Mouse (Mus musculus): ENCODE results near the gene Rbm33. TPM values are rescaled to one million over a fixed set of nuclear protein-coding genes. Genes with fewer than 3 reads are reported as not detected.

Rbm33 gene
- total and polyA plus RNA-seq, 2 experiments from 2014 or later, result 14.9 to 46.8 TPM

GRCm38 (mm10) chr5:28291118-28291850 lies 25.6 kb upstream of the Rbm33 start:
- no peak overlapping the region for H3K4me3 ChIP-seq (ENCODE audit: low read length)
- no peak overlapping the region for H3K27ac ChIP-seq
- H3K27me3 ChIP-seq (ENCODE audit: insufficient read depth, low read length), result no peaks in the 10 kb centered on the region
- H3K9me3 ChIP-seq (ENCODE audit: low read length), result no peaks in the 10 kb centered on the region
- no peak overlapping the region for H3K9ac ChIP-seq (replicated peaks; ENCODE audit: low read length)
- TF ChIP-seq CTCF (IDR thresholded peaks at IDR 0.05; ENCODE audit: low read depth), result no peak
- DNase-seq (ENCODE audit: low spot score) (no peak), ATAC-seq (no peak)
- no peaks in the 10 kb centered on the region for H3K4me1 ChIP-seq (ENCODE audit: insufficient read depth, low read length)
- no peaks in the 10 kb centered on the region for H3K36me3 ChIP-seq (ENCODE audit: insufficient read depth, low read length)
- no peak overlapping the region for H3K4me2 ChIP-seq (ENCODE audit: low read depth, low read length)
- 87% methylated on average over 5 of the region's 5 CpGs for WGBS

GRCm38 (mm10) chr5:28292281-28292680 lies 24.6 kb upstream of the Rbm33 start:
- no peak for DNase-seq (ENCODE audit: low spot score)
- Histone ChIP-seq H3K9ac (replicated peaks; ENCODE audit: low read length) (no peak overlapping the region), H3K36me3 (ENCODE audit: insufficient read depth, low read length) (no peaks in the 10 kb centered on the region), H3K27ac (no peak overlapping the region), H3K4me2 (ENCODE audit: low read depth, low read length) (no peak overlapping the region), H3K4me3 (ENCODE audit: low read length) (no peak overlapping the region), H3K27me3 (ENCODE audit: insufficient read depth, low read length) (no peaks in the 10 kb centered on the region), H3K9me3 (ENCODE audit: low read length) (no peaks in the 10 kb centered on the region), H3K4me1 (ENCODE audit: insufficient read depth, low read length) (no peaks in the 10 kb centered on the region)
- WGBS, result 38% methylated on average over 3 of the region's 3 CpGs
- no peak for ATAC-seq
- TF ChIP-seq CTCF (IDR thresholded peaks at IDR 0.05; ENCODE audit: low read depth), result no peak

GRCm38 (mm10) chr5:28293990-28294389 lies 22.9 kb upstream of the Rbm33 start:
- H3K27ac ChIP-seq, result no peak overlapping the region
- H3K4me2 ChIP-seq (ENCODE audit: low read depth, low read length), result no peak overlapping the region
- ATAC-seq (no peak), DNase-seq (ENCODE audit: low spot score) (peak; percentile 84)
- H3K27me3 ChIP-seq (ENCODE audit: insufficient read depth, low read length), result no peaks in the 10 kb centered on the region
- H3K9me3 ChIP-seq (ENCODE audit: low read length), result no peaks in the 10 kb centered on the region
- 5% methylated on average over 6 of the region's 6 CpGs for WGBS
- no peak overlapping the region for H3K4me3 ChIP-seq (ENCODE audit: low read length)
- no peaks in the 10 kb centered on the region for H3K4me1 ChIP-seq (ENCODE audit: insufficient read depth, low read length)
- TF ChIP-seq CTCF (IDR thresholded peaks at IDR 0.05; ENCODE audit: low read depth), result peak; percentile 99
- H3K9ac ChIP-seq (replicated peaks; ENCODE audit: low read length), result no peak overlapping the region
- no peaks in the 10 kb centered on the region for H3K36me3 ChIP-seq (ENCODE audit: insufficient read depth, low read length)

GRCm38 (mm10) chr5:28298161-28298560 lies 18.8 kb upstream of the Rbm33 start:
- no peak for TF ChIP-seq CTCF (IDR thresholded peaks at IDR 0.05; ENCODE audit: low read depth)
- Histone ChIP-seq H3K4me2 (ENCODE audit: low read depth, low read length) (no peak overlapping the region), H3K36me3 (ENCODE audit: insufficient read depth, low read length) (no peaks in the 10 kb centered on the region), H3K27me3 (ENCODE audit: insufficient read depth, low read length) (no peaks in the 10 kb centered on the region), H3K9ac (replicated peaks; ENCODE audit: low read length) (no peak overlapping the region), H3K4me1 (ENCODE audit: insufficient read depth, low read length) (no peaks in the 10 kb centered on the region), H3K9me3 (ENCODE audit: low read length) (no peaks in the 10 kb centered on the region), H3K4me3 (ENCODE audit: low read length) (no peak overlapping the region), H3K27ac (no peak overlapping the region)
- DNase-seq (ENCODE audit: low spot score) (no peak), ATAC-seq (no peak)
- 81% methylated on average over 5 of the region's 5 CpGs for WGBS

- H3K4me2 ChIP-seq (ENCODE audit: low read depth, low read length), result no peak overlapping the region
- DNase-seq (ENCODE audit: low spot score), result no peak
- H3K9ac ChIP-seq (replicated peaks; ENCODE audit: low read length), result no peak overlapping the region
- no peak overlapping the region for H3K27ac ChIP-seq
- no peaks in the 10 kb centered on the region for H3K36me3 ChIP-seq (ENCODE audit: insufficient read depth, low read length)
- H3K4me1 ChIP-seq (ENCODE audit: insufficient read depth, low read length), result no peaks in the 10 kb centered on the region
- ATAC-seq, result no peak
- H3K27me3 ChIP-seq (ENCODE audit: insufficient read depth, low read length), result no peaks in the 10 kb centered on the region
- H3K4me3 ChIP-seq (ENCODE audit: low read length), result no peak overlapping the region
- no peak for TF ChIP-seq CTCF (IDR thresholded peaks at IDR 0.05; ENCODE audit: low read depth)
- WGBS, result 58% methylated on average over 3 of the region's 3 CpGs
- H3K9me3 ChIP-seq (ENCODE audit: low read length), result no peaks in the 10 kb centered on the region
These were observed 18.2 kb upstream of the Rbm33 start for GRCm38 (mm10) chr5:28298693-28299092.

- H3K36me3 ChIP-seq (ENCODE audit: insufficient read depth, low read length), result no peaks in the 10 kb centered on the region
- ATAC-seq, result no peak
- no peak overlapping the region for H3K27ac ChIP-seq
- H3K9ac ChIP-seq (replicated peaks; ENCODE audit: low read length), result no peak overlapping the region
- no peaks in the 10 kb centered on the region for H3K9me3 ChIP-seq (ENCODE audit: low read length)
- no peak overlapping the region for H3K4me3 ChIP-seq (ENCODE audit: low read length)
- no peak for DNase-seq (ENCODE audit: low spot score)
- WGBS, result 81% methylated on average over 6 of the region's 6 CpGs
- no peak for TF ChIP-seq CTCF (IDR thresholded peaks at IDR 0.05; ENCODE audit: low read depth)
- no peaks in the 10 kb centered on the region for H3K27me3 ChIP-seq (ENCODE audit: insufficient read depth, low read length)
- no peak overlapping the region for H3K4me2 ChIP-seq (ENCODE audit: low read depth, low read length)
- no peaks in the 10 kb centered on the region for H3K4me1 ChIP-seq (ENCODE audit: insufficient read depth, low read length)
These were observed 17.6 kb upstream of the Rbm33 start for GRCm38 (mm10) chr5:28299346-28299745.

- no peak for ATAC-seq
- Histone ChIP-seq H3K9me3 (ENCODE audit: low read length) (no peaks in the 10 kb centered on the region), H3K4me3 (ENCODE audit: low read length) (no peak overlapping the region), H3K36me3 (ENCODE audit: insufficient read depth, low read length) (no peaks in the 10 kb centered on the region), H3K4me1 (ENCODE audit: insufficient read depth, low read length) (no peaks in the 10 kb centered on the region), H3K4me2 (ENCODE audit: low read depth, low read length) (no peak overlapping the region), H3K9ac (replicated peaks; ENCODE audit: low read length) (no peak overlapping the region), H3K27me3 (ENCODE audit: insufficient read depth, low read length) (no peaks in the 10 kb centered on the region), H3K27ac (no peak overlapping the region)
- WGBS, result 74% methylated on average over 1 of the region's 1 CpGs
- no peak for TF ChIP-seq CTCF (IDR thresholded peaks at IDR 0.05; ENCODE audit: low read depth)
- DNase-seq (ENCODE audit: low spot score), result no peak
These were observed 14.2 kb upstream of the Rbm33 start for GRCm38 (mm10) chr5:28302671-28303070.
